Mouse (Mus musculus): ENCODE results near the gene Ttc29. TPM values are rescaled to one million over a fixed set of nuclear protein-coding genes. Genes with fewer than 3 reads are reported as not detected.

Gene Ttc29
- not detected for total RNA-seq (2021)
- long read RNA-seq, experiment 1 = 0 reads
- long read RNA-seq, experiment 2 = 0 reads

DNA sequence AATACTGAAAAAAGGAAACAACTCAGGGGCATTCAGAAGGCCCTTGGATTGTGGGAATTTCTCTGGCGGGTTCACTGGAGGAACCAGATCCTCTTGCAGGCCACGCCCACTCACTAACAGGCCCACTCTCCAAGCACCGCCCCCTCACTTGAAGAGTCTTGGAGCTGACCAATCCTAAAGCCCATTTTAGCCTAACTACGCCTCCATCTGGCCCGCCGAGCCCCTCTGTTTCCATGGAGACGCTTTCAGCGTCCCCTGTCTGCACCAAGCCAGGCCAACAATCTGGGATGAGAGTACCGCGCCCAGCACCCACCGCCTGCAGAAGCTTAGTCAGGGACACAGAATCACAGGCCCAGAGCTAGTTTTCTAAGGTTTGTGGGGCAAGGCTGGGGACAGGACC is at the start of gene Ttc29:
Gene Ttc29 (plus strand): TSS at position 224 of the 400 bp plus-strand sequence.
- DNase-seq (ENCODE audit: low spot score) = peak; percentile 1

DNA sequence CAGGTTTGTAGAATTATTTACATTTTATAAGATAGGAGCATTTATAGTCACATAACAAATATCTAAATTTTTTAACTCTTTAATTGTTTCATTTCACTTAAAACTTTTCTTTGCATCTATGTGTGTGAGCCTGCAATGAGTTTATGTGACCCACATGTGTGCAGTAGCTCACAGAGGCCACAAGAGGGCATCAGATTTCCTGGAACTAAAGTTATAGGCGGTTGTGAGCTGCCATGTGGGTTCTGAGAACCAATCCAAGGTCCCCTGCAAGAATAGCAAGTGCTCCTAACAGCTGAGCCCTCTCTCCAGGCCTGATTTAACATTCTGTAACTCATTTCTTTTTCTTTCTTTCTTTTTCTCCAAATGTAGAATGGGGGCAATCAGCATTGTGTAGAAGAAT is 41.7 kb upstream of the Ttc29 start:
- no peak for DNase-seq (ENCODE audit: low spot score)

DNA sequence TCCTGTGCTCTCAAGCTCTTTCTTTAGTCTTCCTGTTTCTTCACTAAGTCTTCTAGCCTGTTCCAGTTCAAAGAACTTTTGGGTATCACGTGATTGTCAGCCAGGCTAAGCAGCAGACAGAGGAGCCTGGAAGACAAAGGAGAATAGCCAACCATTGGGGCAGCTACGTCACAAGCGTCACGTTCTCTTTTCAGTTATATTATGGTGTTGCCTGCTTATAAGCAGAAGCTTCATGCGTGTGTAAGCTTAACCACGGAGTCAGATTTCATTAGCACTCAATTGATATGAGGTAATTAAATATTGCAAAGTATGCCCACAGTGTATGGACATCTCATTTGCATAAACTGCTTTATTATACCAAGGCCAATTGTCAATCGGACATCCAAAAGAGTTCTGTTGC is 30.4 kb upstream of the Ttc29 start:
- DNase-seq (ENCODE audit: low spot score) = no peak

DNA sequence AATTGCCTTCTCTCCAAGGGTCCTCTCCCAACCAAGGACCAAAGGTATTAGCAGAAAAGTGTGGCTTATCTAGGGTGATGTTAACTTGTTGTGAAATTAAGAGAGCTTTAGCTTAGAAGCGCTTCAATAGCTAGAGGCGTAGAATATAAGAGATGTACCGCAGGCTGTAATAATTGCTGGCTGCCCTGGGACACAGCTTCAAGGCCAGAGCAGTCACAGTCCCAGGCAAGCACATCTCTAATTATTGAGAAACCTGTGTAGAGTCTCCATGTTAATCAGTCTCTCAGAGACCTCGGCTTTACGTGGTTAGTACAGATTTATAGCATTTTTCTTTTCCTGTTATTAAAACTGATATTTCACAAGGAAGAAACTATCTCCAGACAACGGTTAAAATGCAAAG is 29.7 kb upstream of the Ttc29 start:
- no peak for DNase-seq (ENCODE audit: low spot score)

DNA sequence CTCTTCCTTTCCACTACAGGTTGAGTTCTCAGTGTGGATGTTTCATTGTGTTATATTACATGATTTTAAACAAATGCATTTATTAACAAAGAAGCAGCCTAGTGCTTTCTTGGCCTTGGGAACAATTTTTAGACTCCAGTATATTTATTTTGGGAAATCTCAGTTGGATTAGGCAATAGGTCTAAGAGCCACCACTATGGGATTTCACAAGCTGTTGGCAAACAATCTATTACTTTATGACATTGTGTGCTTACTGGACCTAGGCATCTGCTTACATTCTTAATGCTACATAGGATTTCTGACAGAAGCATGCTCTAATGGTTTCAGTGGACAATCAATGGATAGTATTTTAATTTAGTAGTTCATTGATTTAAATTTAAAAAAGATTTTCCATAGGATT is 26.0 kb upstream of the Ttc29 start:
- DNase-seq (ENCODE audit: low spot score) = no peak

DNA sequence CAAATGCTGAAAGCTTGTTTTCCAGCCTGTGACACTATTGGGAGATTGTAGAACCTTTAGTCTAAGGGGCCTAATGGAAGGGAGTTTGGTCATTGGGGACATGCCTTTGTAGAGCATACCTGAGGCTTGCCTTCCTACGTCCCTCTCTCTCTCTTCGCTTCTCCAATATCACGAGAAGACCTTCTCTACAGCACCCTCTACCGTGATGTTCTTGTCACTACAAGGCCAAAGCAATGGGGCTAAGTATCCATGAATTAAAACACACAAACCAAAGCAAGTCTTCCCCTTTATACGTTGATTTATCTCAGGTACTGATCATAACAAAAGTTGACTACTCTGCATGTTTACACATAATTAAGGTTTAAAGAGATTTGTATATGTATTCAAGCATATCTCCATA is 8.9 kb upstream of the Ttc29 start:
- DNase-seq (ENCODE audit: low spot score) = no peak

DNA sequence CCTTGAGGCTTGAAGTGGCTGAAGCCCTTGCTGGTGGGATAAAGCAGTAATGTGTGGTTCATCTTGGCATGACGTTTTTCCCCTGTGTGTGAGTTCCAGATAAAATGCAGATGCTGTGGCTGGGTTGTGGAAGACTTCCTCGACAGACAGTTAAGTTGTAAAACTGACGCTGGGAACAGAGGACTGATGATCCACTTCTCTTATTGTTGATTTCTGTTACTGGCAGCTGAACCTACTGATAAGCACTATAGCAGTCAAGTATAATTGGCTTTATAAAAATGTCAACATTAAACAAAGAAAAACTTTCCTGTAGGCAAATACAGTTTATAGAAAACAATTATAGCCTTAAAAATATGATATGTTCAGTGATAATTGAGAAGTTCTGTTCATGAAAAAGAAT is 2.7 kb upstream of the Ttc29 start:
- DNase-seq (ENCODE audit: low spot score) = no peak

DNA sequence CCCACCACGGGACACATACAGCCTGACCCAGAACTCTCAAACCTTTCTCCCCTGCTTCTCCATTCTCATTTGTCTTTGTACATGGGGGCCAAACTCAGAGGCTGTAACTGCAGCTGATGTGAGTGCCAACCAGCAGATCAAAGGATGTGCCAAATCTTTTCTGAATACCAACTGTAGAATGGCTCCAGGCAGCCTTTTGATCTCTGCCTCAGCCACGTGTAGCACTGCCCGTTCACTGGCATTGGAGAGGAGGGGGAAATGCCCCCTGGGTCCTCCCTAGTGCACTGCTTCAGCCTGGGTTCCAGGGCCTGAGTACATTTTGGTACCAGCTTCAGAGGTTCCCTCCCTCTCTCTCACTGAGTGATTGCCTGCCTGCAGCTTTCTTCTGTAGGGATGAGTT is 1.5 kb downstream of the Ttc29 start:
- no peak for DNase-seq (ENCODE audit: low spot score)

DNA sequence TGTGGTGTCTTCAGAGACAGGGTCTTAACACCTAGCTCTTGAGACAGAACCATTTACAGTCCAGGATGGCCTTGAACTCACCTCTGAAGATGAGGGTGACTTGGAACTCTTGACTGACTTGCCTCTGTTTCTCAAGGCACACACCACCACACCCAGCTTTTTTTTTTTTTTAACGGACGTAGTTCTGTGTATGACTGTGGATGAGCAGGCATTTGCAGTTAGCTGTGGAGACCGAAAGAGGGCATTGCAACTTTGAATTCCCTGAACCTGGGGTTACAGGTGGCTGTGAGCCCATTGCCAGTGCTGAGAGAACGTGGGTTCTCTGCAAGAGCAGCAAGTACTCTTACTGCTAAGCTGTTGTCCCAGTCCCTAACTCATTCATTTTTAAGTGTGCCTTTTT is 13.0 kb downstream of the Ttc29 start:
- no peak for DNase-seq (ENCODE audit: low spot score)

DNA sequence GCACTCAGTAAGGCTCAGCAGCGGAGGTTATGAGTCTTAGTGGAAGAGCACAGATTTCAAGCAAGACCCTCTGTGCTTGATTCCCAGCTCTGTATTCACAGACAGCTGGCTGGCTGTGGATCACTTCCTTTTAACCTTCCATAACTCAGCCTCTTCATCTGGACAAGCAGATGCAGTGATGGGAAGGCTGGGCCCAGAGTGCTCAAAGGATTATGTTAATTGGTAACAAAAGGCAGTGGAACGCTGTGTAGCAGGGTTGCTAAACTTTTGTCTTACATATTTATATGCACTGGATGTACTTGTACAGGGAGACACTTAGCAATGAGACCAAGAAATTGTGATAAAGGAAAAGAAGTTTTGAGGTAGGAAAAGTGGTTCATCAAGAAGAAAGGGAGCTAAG is 17.6 kb downstream of the Ttc29 start:
- DNase-seq (ENCODE audit: low spot score) = no peak

DNA sequence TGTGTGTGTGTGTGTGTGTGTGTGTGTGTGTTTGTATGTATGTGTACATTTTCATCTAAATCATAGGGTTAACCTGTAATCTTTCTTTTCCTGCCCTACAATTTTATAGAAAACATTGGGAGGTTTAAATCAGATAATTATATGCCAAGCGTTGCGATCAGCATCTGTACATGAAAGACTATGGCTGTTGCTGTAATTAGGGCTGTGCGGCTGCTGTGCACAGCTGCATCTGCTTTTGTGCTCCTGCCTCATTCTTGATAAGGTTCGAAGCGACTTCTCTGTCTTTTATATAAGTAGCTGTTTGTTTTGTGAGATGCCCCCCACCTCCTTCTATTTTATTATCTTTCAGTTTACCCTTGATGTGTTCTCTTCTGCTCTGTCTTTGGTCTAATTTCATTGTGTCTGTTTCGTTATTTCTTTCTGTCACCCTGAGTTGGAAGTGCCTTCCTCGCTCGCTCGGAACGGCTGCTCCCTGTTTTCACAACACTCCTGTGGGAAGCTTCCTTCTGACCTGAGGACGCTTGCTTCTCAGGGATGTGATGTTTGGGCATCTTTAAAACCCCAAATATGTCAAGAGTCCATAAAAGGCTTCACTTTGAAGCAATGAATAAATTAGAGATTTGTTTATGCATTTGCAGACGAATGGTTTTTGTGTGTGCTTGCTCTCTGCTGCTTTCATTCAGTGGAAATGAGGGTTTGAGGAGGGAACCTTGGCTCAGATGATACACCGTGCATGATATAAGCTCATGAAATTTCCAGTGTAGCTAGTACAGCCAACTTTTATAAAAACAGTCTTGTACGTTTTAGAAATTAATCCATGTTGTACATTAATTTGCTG is 20.0 kb downstream of the Ttc29 start:
- no peak for DNase-seq (ENCODE audit: low spot score)

DNA sequence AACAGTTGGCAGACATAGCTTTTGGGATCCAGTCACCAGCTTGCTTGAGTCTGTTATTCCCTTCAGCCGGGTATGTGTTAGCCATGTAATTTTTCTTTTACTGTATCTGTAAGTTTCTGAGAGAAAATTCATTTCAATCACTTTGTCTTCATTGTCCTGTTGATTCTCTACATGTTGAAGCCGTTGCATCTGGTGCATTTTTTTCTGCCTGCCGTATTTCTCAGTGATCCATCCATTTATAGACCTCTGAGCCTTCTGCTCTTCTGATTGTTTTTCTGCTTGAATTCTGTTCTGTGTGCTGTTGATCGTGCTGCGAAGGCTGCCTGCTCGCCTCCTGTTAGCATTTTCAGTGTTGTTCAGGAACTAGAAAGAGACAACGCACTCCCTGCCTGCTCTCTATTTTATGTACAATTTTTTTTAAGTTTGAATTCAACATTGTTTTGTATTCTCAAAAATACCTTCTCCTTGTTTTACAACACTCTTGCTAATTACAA is 20.7 kb downstream of the Ttc29 start:
- DNase-seq (ENCODE audit: low spot score) = no peak

DNA sequence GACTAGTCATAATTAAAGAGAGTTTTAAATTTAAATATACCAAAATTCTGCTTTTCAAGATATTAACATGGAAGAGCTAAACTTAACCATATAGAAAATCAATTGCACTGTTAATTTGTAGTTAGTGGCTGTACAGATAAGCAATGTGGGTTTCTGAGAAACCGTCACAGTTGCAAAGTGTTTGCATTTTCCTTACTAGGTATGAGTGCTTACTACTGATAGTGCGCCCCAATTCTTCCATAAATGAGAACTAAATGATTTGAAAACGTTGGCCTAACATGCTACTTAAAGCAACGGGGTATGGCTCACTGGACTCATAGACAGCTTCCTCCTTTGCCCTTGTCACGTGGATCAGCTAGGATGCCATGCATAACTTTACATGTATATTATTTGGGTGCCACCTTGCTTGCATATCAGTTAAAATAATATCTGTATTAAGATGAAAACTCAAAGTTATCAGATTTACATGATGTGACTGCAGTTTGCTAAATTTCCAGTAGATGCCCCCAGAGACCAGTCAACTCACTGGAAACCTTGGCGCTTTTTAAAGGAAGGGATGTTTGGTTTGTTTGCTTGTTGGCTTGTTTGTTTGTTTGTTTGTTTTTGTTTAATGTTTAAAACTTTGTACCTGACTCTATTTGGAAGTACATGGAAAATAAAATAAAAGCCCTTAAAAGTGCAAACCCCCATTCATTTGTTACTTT is 25.0 kb downstream of the Ttc29 start:
- peak; percentile 16 for DNase-seq (ENCODE audit: low spot score)

DNA sequence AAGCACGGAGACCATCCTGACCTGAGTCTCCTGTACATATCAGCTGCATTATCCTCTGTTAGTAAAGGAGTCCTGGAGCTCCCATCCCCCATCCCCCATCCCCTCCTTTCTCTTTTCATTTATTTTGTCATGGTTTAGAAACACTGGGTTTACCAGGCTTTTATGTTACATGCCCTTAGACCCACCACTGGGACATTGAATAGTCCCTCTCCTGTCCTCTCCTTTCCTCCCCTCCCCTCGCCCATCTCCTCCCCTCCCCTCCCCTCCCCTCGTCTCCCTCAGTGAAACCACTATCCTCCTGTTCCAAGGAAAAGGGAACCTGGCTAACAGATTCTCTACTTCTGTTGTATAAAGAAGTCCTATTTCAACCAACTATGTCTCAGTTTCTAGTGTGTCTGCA is 38.0 kb downstream of the Ttc29 start:
- DNase-seq (ENCODE audit: low spot score) = no peak

DNA sequence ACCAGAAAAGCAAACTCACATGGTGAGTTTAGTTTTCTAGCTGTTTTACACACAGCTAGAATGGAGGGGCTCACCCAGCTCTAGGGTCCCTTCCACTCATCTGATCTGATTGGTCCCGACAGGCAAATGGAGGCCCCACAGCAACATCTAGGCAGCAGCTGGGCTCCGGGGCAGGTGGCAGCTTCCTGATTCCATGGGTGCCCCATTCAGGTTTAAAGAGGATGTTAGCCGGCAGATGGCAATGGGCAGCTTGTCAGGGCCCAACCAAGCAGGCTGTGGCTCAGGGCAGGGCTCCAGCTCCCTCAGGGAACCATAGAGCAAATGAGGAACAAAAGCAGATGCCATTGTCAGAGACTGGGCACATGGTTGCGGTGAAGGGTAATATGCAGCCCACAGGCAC is 41.3 kb downstream of the Ttc29 start:
- no peak for DNase-seq (ENCODE audit: low spot score)

DNA sequence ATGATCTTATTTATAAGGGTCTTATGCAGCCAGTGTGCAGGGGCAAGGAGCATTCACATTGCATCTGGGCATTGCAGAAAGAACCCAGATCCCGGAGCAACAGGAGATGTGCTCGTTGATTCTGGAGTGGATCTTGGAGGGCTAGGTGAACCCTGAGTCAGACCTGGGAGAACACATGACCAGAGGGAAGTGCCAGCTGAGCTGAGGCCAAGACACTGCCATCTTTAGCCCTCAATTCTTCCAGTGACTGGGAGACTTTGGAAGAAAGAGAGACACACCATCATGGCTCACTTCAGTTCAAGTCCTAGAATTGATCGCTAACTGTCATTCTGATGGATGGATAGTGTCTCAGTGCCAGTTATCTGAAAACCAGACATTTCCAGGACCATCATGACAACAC is 41.9 kb downstream of the Ttc29 start:
- no peak for DNase-seq (ENCODE audit: low spot score)

DNA sequence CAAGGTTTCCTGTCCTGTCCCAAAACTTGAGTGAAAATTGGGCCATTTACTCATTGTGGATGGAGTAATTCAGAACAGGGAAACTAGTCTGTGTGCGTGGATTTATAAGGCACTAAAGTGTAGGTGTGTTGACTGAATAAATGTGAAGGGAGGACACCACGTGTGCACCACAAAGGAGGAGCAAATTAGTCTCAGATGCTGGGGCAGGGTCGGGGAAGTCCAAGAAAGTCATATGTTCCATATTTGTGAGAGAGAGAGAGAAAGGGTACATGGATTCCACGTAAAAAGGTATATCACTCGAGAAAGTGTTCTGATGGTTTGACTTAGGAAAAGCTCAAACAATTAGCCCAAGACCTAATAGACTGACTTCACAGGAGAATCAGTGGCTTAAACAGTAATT is 52.4 kb downstream of the Ttc29 start:
- no peak for DNase-seq (ENCODE audit: low spot score)

DNA sequence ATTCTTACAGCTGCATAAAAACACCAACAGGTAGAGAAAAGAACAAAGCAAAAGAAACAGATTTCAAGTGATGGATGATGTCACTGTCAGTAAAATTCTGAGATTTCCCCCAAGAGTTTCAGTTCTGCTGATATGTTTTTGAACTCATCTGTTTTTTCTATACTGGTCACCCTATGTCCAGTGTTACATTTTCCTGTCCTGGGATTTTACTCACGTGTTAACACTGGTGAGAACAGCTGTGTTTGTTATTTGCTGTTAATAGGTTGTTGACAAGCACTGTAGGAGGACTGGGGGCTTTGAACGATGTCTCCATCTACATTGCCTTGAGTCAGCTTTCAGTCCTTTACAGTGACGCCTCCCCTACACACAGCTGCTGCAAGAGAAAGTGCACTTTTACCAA is 53.1 kb downstream of the Ttc29 start:
- no peak for DNase-seq (ENCODE audit: low spot score)

DNA sequence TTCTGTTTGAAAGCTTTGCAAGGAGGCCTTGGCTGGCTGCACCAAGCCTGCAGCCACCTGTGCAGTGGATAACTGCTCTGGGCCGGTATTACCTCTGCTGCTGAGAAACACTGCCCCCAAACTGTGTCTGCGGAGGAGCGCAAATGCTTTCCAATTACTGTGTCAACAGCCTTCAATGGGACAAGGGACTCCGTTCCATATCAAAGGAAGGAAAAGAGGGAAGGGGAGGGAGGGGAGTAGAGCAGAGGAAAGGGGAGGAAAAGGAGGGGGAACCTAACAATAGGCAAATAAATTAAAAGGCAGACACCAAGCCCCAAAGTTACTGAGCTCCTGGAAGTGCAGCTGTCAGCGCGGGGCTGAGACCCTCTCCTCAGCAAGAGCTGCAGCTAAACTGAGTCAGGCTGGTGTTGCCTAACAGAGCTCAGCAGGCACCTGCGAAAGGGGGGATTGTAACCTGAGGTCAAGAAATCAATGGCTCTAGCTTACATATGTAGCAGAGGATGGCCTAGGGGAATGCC is 54.9 kb downstream of the Ttc29 start:
- DNase-seq (ENCODE audit: low spot score) = no peak

DNA sequence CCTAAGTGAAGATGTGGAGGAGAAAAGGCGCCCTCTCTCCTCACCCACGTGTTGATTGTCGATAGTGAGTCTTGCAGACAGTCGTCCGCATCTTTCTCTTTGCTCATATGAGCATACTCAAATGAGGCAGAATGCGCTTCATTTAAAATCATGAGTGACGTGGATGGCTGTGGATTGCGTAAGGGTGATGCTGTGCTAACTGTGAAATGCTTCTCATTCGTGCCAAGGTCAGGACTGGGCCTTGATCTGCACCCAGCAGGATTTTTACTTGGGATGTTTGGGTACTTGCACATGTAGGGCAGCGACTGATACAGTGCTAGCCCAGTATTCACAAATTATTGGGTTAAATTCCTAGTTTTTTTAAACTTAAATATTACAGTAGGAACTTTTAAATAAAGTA is 56.2 kb downstream of the Ttc29 start:
- no peak for DNase-seq (ENCODE audit: low spot score)

DNA sequence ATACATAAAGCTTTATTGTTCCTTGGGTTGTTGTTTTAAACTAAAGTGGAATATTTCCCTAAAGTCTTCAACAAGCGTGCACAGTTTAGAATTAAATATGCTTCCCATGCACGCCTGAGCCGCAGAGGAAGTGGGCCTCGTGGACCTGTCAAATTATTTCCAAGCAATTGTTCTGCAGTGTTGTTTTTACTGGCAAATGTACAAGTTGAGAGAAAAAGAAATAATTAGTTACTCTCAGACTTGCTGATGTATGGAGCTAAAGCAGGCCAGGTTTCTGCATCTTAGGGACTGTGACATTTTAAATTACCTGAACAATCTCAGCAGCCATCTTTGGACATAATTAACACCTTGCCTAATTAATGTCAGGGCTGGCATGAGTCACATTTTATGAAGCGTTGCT is 58.3 kb downstream of the Ttc29 start:
- DNase-seq (ENCODE audit: low spot score) = no peak

DNA sequence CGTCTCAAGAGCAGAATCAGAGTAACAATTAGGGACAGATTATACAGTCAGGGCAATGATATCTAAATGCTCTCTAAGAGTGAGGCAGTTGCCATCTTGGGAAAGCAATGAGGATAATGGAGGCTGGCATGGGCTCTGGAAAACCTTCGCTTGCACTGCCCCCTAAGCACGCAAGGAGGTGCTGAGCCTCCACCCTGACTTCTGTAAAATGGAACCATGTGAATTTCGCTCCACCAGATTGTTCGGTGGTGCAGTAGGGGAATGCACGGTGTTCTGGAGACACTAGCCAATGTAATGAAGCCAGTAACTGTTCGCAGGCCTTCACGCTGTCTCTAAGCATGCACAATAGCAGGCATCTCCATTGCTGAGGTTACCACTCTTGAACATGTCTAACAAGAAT is 63.0 kb downstream of the Ttc29 start:
- DNase-seq (ENCODE audit: low spot score) = no peak

DNA sequence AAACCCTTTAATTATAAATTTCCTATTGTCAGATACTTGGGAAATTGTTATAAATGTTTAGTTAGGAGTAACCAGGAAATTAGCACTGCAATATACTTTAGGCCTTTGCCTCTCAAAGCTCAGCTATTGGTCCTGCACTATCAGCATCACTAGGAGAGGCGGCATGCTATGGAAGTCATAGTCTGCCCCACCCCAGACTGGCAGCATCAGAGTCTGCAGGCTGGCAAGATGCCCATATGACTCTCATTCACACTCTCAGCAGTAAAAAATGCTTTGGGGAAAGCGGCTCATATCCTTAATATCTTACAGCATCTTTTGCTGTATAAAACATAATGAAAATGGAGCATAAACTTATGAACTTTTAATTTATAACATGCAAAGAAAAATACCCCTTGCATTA is 64.3 kb downstream of the Ttc29 start:
- no peak for DNase-seq (ENCODE audit: low spot score)
